Mouse (Mus musculus) hindbrain, postnatal 0 days (tissue): ENCODE measurements around the gene Snx9. TPM values are rescaled to one million over a fixed set of nuclear protein-coding genes. Genes with fewer than 3 reads are reported as not detected.

Experiments used
- ATAC-seq: fragments of 200-750 bp; cut with Nextera tagmentation; 2 replicates; pipeline ENCODE4 v1.8.0; 2017; ENCODE audit warnings: mild to moderate bottlenecking, moderate TSS enrichment, moderate library complexity
- DNase-seq: peaks from one replicate; pipeline ENCODE4 v3.0.0-alpha.2; 2015; ENCODE audit warnings: low spot score
- H3K27ac ChIP-seq: fragments of 300-500 bp; sonication (generic); 2 replicates; pipeline ENCODE4 v1.5.1; 2014; ENCODE audit warnings: mild to moderate bottlenecking
- H3K27me3 ChIP-seq: fragments of 300-500 bp; sonication (generic); 2 replicates; pipeline ENCODE4 v1.6.1; 2014; ENCODE audit warnings: low read length, mixed read lengths; ENCODE audit not compliant: insufficient read depth
- H3K36me3 ChIP-seq: fragments of 300-500 bp; sonication (generic); 2 replicates; pipeline ENCODE4 v1.6.1; 2014; ENCODE audit warnings: low read length, mixed read lengths; ENCODE audit not compliant: insufficient read depth
- H3K4me1 ChIP-seq: fragments of 300-500 bp; sonication (generic); 2 replicates; pipeline ENCODE4 v1.6.1; 2014; ENCODE audit warnings: antibody characterized with exemption, low read length, mixed read lengths; ENCODE audit not compliant: insufficient read depth
- H3K4me2 ChIP-seq: fragments of 300-500 bp; sonication (generic); 2 replicates; pipeline ENCODE4 v1.6.1; 2014; ENCODE audit warnings: low read depth, mild to moderate bottlenecking, low read length, moderate library complexity, mixed read lengths
- H3K4me3 ChIP-seq: fragments of 300-500 bp; sonication (generic); 2 replicates; pipeline ENCODE4 v1.5.1; 2014; ENCODE audit warnings: low read length
- H3K9ac ChIP-seq: fragments of 300-500 bp; sonication (generic); replicated peaks from 2 replicates; pipeline ENCODE4 v1.6.1; 2014; ENCODE audit warnings: mild to moderate bottlenecking, low read length, moderate library complexity, mixed read lengths
- H3K9me3 ChIP-seq: fragments of 300-500 bp; sonication (generic); 2 replicates; pipeline ENCODE4 v1.6.1; 2016; ENCODE audit warnings: low read length, mixed read lengths
- CTCF ChIP-seq: IDR thresholded peaks from 2 replicates; pipeline ENCODE4 v1.5.1; 2016; ENCODE audit warnings: antibody characterized with exemption, control low read depth, low read depth
- WGBS: fragments of 180-500 bp; shearing (Covaris S2); extraction: QIAGEN DNeasy Blood & Tissue Kit; methylation state at CpG from one replicate; pipeline ENCODE4 v1.1.7; 2014; 5-methylcytosine and 5-hydroxymethylcytosine counted together
- polyA plus RNA-seq: library from polyadenylated mRNA; unstranded; fragments of >200 nt; fragmentation: Nextera tagmentation; extraction: Ambion mirVana; gene quantifications from 2 replicates; pipeline ENCODE4 v1.2.1, GENCODE M21; 2015
- total RNA-seq: library from RNA; depleted of rRNA; stranded (reverse); fragments of >200 nt; gene quantifications from 2 replicates; pipeline ENCODE4 v1.2.3, GENCODE M21; 2014

Gene Snx9
- total and polyA plus RNA-seq, 2 experiments from 2014 or later = 7.0 to 12.5 TPM

GRCm38 (mm10) chr17:5886943-5887800 lies 46.0 kb downstream of the Snx9 start:
- Histone ChIP-seq H3K36me3 (no peaks in the 10 kb centered on the region), H3K27ac (no peak overlapping the region), H3K9me3 (no peaks in the 10 kb centered on the region), H3K4me3 (no peak overlapping the region), H3K9ac (no peak overlapping the region), H3K4me2 (no peak overlapping the region), H3K27me3 (no peaks in the 10 kb centered on the region), H3K4me1 (peaks cover 11% of the 10 kb centered on the region)
- TF ChIP-seq CTCF = peak; percentile 80
- ATAC-seq = peak; percentile 73
- DNase-seq = peak; percentile 74
- WGBS = 59% methylated on average over 20 of the region's 20 CpGs

GRCm38 (mm10) chr17:5890429-5890828 lies 49.3 kb downstream of the Snx9 start:
- Histone ChIP-seq H3K27ac (no peak overlapping the region), H3K9me3 (no peaks in the 10 kb centered on the region), H3K9ac (no peak overlapping the region), H3K36me3 (no peaks in the 10 kb centered on the region), H3K4me1 (peaks cover 11% of the 10 kb centered on the region), H3K4me2 (no peak overlapping the region), H3K27me3 (no peaks in the 10 kb centered on the region), H3K4me3 (no peak overlapping the region)
- ATAC-seq = no peak
- WGBS = 54% methylated on average over 8 of the region's 8 CpGs
- peak; percentile 85 for TF ChIP-seq CTCF
- peak; percentile 62 for DNase-seq

- DNase-seq (no peak), ATAC-seq (no peak)
- Histone ChIP-seq H3K4me2 (no peak overlapping the region), H3K27ac (no peak overlapping the region), H3K4me1 (peaks cover 3% of the 10 kb centered on the region; the same call in 1 of the 2 replicates), H3K9ac (no peak overlapping the region), H3K36me3 (no peaks in the 10 kb centered on the region), H3K4me3 (no peak overlapping the region), H3K9me3 (no peaks in the 10 kb centered on the region), H3K27me3 (no peaks in the 10 kb centered on the region)
- TF ChIP-seq CTCF = no peak
- 84% methylated on average over 9 of the region's 9 CpGs for WGBS
These were observed 51.0 kb downstream of the Snx9 start for GRCm38 (mm10) chr17:5891933-5892683.

GRCm38 (mm10) chr17:5893092-5893491 lies 52.0 kb downstream of the Snx9 start:
- Histone ChIP-seq H3K4me2 (no peak overlapping the region), H3K27me3 (no peaks in the 10 kb centered on the region), H3K9me3 (no peaks in the 10 kb centered on the region), H3K27ac (no peak overlapping the region), H3K9ac (no peak overlapping the region), H3K4me1 (no peaks in the 10 kb centered on the region), H3K36me3 (no peaks in the 10 kb centered on the region), H3K4me3 (no peak overlapping the region)
- 33% methylated on average over 7 of the region's 7 CpGs for WGBS
- no peak for TF ChIP-seq CTCF
- no peak for ATAC-seq
- no peak for DNase-seq

GRCm38 (mm10) chr17:5893574-5894148 lies 52.5 kb downstream of the Snx9 start:
- Histone ChIP-seq H3K4me1 (no peaks in the 10 kb centered on the region), H3K4me3 (no peak overlapping the region), H3K27me3 (no peaks in the 10 kb centered on the region), H3K4me2 (no peak overlapping the region), H3K27ac (no peak overlapping the region), H3K9me3 (no peaks in the 10 kb centered on the region), H3K9ac (no peak overlapping the region), H3K36me3 (no peaks in the 10 kb centered on the region)
- WGBS = 77% methylated on average over 7 of the region's 7 CpGs
- ATAC-seq (no peak), DNase-seq (no peak)
- TF ChIP-seq CTCF = peak; percentile 44

- Histone ChIP-seq H3K27ac (no peak overlapping the region), H3K36me3 (no peaks in the 10 kb centered on the region), H3K4me2 (no peak overlapping the region), H3K4me1 (no peaks in the 10 kb centered on the region), H3K9ac (no peak overlapping the region), H3K27me3 (no peaks in the 10 kb centered on the region), H3K9me3 (no peaks in the 10 kb centered on the region), H3K4me3 (no peak overlapping the region)
- TF ChIP-seq CTCF = no peak
- WGBS = 80% methylated on average over 4 of the region's 4 CpGs
- ATAC-seq (no peak), DNase-seq (no peak)
These were observed 54.9 kb downstream of the Snx9 start for GRCm38 (mm10) chr17:5896066-5896465.
